Mouse (Mus musculus) neural tube, embryonic 14.5 days (tissue): ENCODE results near the gene Apobec2. TPM values are rescaled to one million over a fixed set of nuclear protein-coding genes. Genes with fewer than 3 reads are reported as not detected.

Source experiments
- ATAC-seq: fragments of 200-750 bp; cut with Nextera tagmentation; 2 replicates; pipeline ENCODE4 v1.8.0; 2017; ENCODE audit warnings: low read depth, mild to moderate bottlenecking, moderate TSS enrichment, moderate library complexity
- H3K27ac ChIP-seq: fragments of 300-500 bp; sonication (generic); 2 replicates; pipeline ENCODE4 v1.5.1; 2014; ENCODE audit warnings: low read depth, mild to moderate bottlenecking, control low read depth, low read length, moderate library complexity, mixed read lengths
- H3K27me3 ChIP-seq: fragments of 300-500 bp; sonication (generic); 2 replicates; pipeline ENCODE4 v1.6.1; 2014; ENCODE audit warnings: low read length; ENCODE audit not compliant: control insufficient read depth, insufficient read depth
- H3K36me3 ChIP-seq: fragments of 300-500 bp; sonication (generic); 2 replicates; pipeline ENCODE4 v1.6.1; 2014; ENCODE audit warnings: low read length, mixed read lengths; ENCODE audit not compliant: control insufficient read depth, insufficient read depth
- H3K4me1 ChIP-seq: fragments of 300-500 bp; sonication (generic); 2 replicates; pipeline ENCODE4 v1.6.1; 2014; ENCODE audit warnings: low read length; ENCODE audit not compliant: control insufficient read depth, insufficient read depth
- H3K4me2 ChIP-seq: fragments of 300-500 bp; sonication (generic); 2 replicates; pipeline ENCODE4 v1.6.1; 2014; ENCODE audit warnings: mild to moderate bottlenecking, low read depth, low read length, control low read depth
- H3K4me3 ChIP-seq: fragments of 300-500 bp; sonication (generic); 2 replicates; pipeline ENCODE4 v1.5.1; 2014; ENCODE audit warnings: low read depth, low read length, control low read depth, mixed read lengths
- H3K9ac ChIP-seq: fragments of 300-500 bp; sonication (generic); replicated peaks from 2 replicates; pipeline ENCODE4 v1.6.1; 2014; ENCODE audit warnings: low read depth, mild to moderate bottlenecking, control low read depth, low read length, mixed read lengths
- H3K9me3 ChIP-seq: fragments of 300-500 bp; sonication (generic); 2 replicates; pipeline ENCODE4 v1.6.1; 2016; ENCODE audit warnings: low read length; ENCODE audit not compliant: control insufficient read depth
- WGBS: fragments of 180-500 bp; shearing (Covaris S2); extraction: QIAGEN DNeasy Blood & Tissue Kit; methylation state at CpG from one replicate; pipeline ENCODE4 v1.1.7; 2014; 5-methylcytosine and 5-hydroxymethylcytosine counted together
- polyA plus RNA-seq: library from polyadenylated mRNA; unstranded; fragments of >200 nt; fragmentation: Nextera tagmentation; extraction: Ambion mirVana; gene quantifications from 2 replicates; pipeline ENCODE4 v1.2.1, GENCODE M21; 2014

Apobec2 gene
- polyA plus RNA-seq, 1 experiment from 2014 or later = 0.75 TPM

GRCm38 (mm10) chr17:48404706-48405105 is 28.0 kb downstream of the Apobec2 start:
- WGBS = 85% methylated on average over 1 of the region's 1 CpGs
- Histone ChIP-seq H3K4me2 (no peak overlapping the region), H3K4me1 (peaks cover 13% of the 10 kb centered on the region), H3K36me3 (peaks cover 3% of the 10 kb centered on the region), H3K9me3 (no peaks in the 10 kb centered on the region), H3K9ac (no peak overlapping the region), H3K27me3 (no peaks in the 10 kb centered on the region), H3K4me3 (no peak overlapping the region), H3K27ac (no peak overlapping the region)
- ATAC-seq = no peak

GRCm38 (mm10) chr17:48403848-48404247 is 28.9 kb downstream of the Apobec2 start:
- Histone ChIP-seq H3K27me3 (no peaks in the 10 kb centered on the region), H3K4me2 (no peak overlapping the region), H3K4me3 (no peak overlapping the region), H3K9ac (no peak overlapping the region), H3K36me3 (peaks cover 10% of the 10 kb centered on the region), H3K4me1 (peaks cover 13% of the 10 kb centered on the region), H3K27ac (no peak overlapping the region), H3K9me3 (no peaks in the 10 kb centered on the region)
- 87% methylated on average over 2 of the region's 2 CpGs for WGBS
- no peak for ATAC-seq

- H3K9ac ChIP-seq = no peak overlapping the region
- no peaks in the 10 kb centered on the region for H3K9me3 ChIP-seq
- H3K36me3 ChIP-seq = peaks cover 14% of the 10 kb centered on the region
- WGBS = 95% methylated on average over 3 of the region's 3 CpGs
- H3K27me3 ChIP-seq = no peaks in the 10 kb centered on the region
- no peak for ATAC-seq
- H3K4me3 ChIP-seq = no peak overlapping the region
- no peak overlapping the region for H3K27ac ChIP-seq
- H3K4me1 ChIP-seq = peaks cover 6% of the 10 kb centered on the region
- H3K4me2 ChIP-seq = no peak overlapping the region
Observed at GRCm38 (mm10) chr17:48402751-48403150, 30.0 kb downstream of the Apobec2 start.

GRCm38 (mm10) chr17:48401710-48402109 is 31.0 kb downstream of the Apobec2 start:
- no peak overlapping the region for H3K4me2 ChIP-seq
- H3K9ac ChIP-seq = no peak overlapping the region
- no peaks in the 10 kb centered on the region for H3K4me1 ChIP-seq
- no peak for ATAC-seq
- no peak overlapping the region for H3K27ac ChIP-seq
- H3K36me3 ChIP-seq = peaks cover 14% of the 10 kb centered on the region
- H3K9me3 ChIP-seq = no peaks in the 10 kb centered on the region
- no peaks in the 10 kb centered on the region for H3K27me3 ChIP-seq
- WGBS = 87% methylated on average over 4 of the region's 4 CpGs
- no peak overlapping the region for H3K4me3 ChIP-seq

GRCm38 (mm10) chr17:48392616-48393015 is 40.1 kb downstream of the Apobec2 start:
- Histone ChIP-seq H3K36me3 (peaks cover 53% of the 10 kb centered on the region), H3K4me1 (no peaks in the 10 kb centered on the region), H3K4me3 (no peak overlapping the region), H3K27ac (no peak overlapping the region), H3K9me3 (no peaks in the 10 kb centered on the region), H3K4me2 (no peak overlapping the region), H3K27me3 (no peaks in the 10 kb centered on the region), H3K9ac (no peak overlapping the region)
- 98% methylated on average over 3 of the region's 3 CpGs for WGBS
- no peak for ATAC-seq

GRCm38 (mm10) chr17:48391446-48391845 is 41.3 kb downstream of the Apobec2 start:
- no peak for ATAC-seq
- no peaks in the 10 kb centered on the region for H3K27me3 ChIP-seq
- H3K4me1 ChIP-seq = no peaks in the 10 kb centered on the region
- peaks cover 57% of the 10 kb centered on the region for H3K36me3 ChIP-seq
- no peak overlapping the region for H3K27ac ChIP-seq
- no peak overlapping the region for H3K9ac ChIP-seq
- 89% methylated on average over 5 of the region's 5 CpGs for WGBS
- H3K9me3 ChIP-seq = no peaks in the 10 kb centered on the region
- no peak overlapping the region for H3K4me3 ChIP-seq
- no peak overlapping the region for H3K4me2 ChIP-seq

GRCm38 (mm10) chr17:48389442-48389841 is 43.3 kb downstream of the Apobec2 start:
- 92% methylated on average over 5 of the region's 5 CpGs for WGBS
- H3K36me3 ChIP-seq = peaks cover 52% of the 10 kb centered on the region
- H3K4me3 ChIP-seq = no peak overlapping the region
- no peak for ATAC-seq
- no peaks in the 10 kb centered on the region for H3K27me3 ChIP-seq
- H3K9me3 ChIP-seq = no peaks in the 10 kb centered on the region
- H3K4me2 ChIP-seq = no peak overlapping the region
- H3K4me1 ChIP-seq = no peaks in the 10 kb centered on the region
- H3K27ac ChIP-seq = no peak overlapping the region
- no peak overlapping the region for H3K9ac ChIP-seq

- H3K9ac ChIP-seq = no peak overlapping the region
- no peaks in the 10 kb centered on the region for H3K27me3 ChIP-seq
- no peak overlapping the region for H3K4me3 ChIP-seq
- peaks cover 52% of the 10 kb centered on the region for H3K36me3 ChIP-seq
- H3K4me2 ChIP-seq = no peak overlapping the region
- no peak overlapping the region for H3K27ac ChIP-seq
- H3K4me1 ChIP-seq = no peaks in the 10 kb centered on the region
- H3K9me3 ChIP-seq = no peaks in the 10 kb centered on the region
- 89% methylated on average over 2 of the region's 2 CpGs for WGBS
- no peak for ATAC-seq
Observed at GRCm38 (mm10) chr17:48388666-48389065, 44.1 kb downstream of the Apobec2 start.

- 92% methylated on average over 2 of the region's 2 CpGs for WGBS
- H3K4me3 ChIP-seq = no peak overlapping the region
- no peaks in the 10 kb centered on the region for H3K4me1 ChIP-seq
- no peaks in the 10 kb centered on the region for H3K27me3 ChIP-seq
- no peaks in the 10 kb centered on the region for H3K9me3 ChIP-seq
- H3K4me2 ChIP-seq = no peak overlapping the region
- H3K36me3 ChIP-seq = peaks cover 28% of the 10 kb centered on the region
- no peak for ATAC-seq
- H3K9ac ChIP-seq = no peak overlapping the region
- no peak overlapping the region for H3K27ac ChIP-seq
Observed at GRCm38 (mm10) chr17:48385786-48386461, 46.8 kb downstream of the Apobec2 start.
